Mouse (Mus musculus): ENCODE results near the gene Apom.

DNA sequence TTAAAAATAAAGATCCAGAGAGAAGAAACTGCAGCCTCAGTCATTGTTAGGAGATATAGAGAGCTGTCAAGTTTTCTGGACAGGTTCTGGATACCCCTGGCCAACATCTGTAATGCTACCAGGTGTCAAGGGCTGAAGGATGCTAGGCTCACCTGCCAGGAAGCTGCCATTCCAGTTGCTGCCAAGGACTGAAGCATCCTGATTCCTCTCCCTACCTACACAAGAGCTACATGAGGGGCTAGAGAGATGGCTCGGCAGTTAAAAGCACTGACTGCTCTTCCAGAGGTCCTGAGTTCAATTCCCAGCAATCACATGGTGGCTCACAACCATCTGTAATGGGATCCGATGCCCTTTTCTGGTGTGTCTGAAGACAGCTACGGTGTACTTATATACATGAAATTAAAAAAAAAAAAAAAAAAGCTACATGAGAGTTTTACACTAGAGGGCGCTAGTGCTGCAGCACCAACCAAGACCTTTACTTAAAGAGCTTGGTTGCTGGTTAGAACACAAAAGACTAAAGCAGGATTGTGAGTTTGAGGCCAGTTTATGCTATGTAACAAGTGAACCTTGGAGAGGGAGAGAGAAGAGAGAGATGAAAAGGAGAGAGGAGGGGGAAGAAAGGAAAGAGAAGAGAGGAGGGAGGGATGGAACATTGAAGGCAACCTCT is 36.8 kb upstream of the Apom start:
- TF ChIP-seq CTCF (IDR thresholded peaks at IDR 0.05; ENCODE audit: low read depth) (peak; percentile 79), EP300 (IDR thresholded peaks at IDR 0.05; ENCODE audit: low read depth) (no peak)
